Mouse (Mus musculus): Measurements from ENCODE around the gene Mylk3.
A peak's percentile ranks its signal among the peaks of the same experiment; 100 is the strongest.

Gene Mylk3

GRCm38 (mm10) chr8:85386205-85386604, at the start of gene Mylk3:
Gene Mylk3, minus strand, starts transcription at chr8:85386345.
- no peak for DNase-seq (ENCODE audit: low read depth)

- DNase-seq (ENCODE audit: low read depth), result no peak
Measured at GRCm38 (mm10) chr8:85435736-85436135, 49.6 kb upstream of the Mylk3 start.

- no peak for DNase-seq (ENCODE audit: low read depth)
Measured at GRCm38 (mm10) chr8:85434817-85435216, 48.7 kb upstream of the Mylk3 start.

GRCm38 (mm10) chr8:85433017-85433393, 46.9 kb upstream of the Mylk3 start:
- DNase-seq (ENCODE audit: low read depth), result no peak

- DNase-seq (ENCODE audit: low read depth), result peak; percentile 93
Measured at GRCm38 (mm10) chr8:85432168-85433016, 46.2 kb upstream of the Mylk3 start, which contains the start of gene 4921524J17Rik. Gene 4921524J17Rik, minus strand, starts transcription at chr8:85432833.

GRCm38 (mm10) chr8:85431281-85432167, 45.4 kb upstream of the Mylk3 start:
- DNase-seq (ENCODE audit: low read depth), result no peak

- no peak for DNase-seq (ENCODE audit: low read depth)
Measured at GRCm38 (mm10) chr8:85430801-85431200, 44.7 kb upstream of the Mylk3 start.

- no peak for DNase-seq (ENCODE audit: low read depth)
Measured at GRCm38 (mm10) chr8:85429219-85429618, 43.1 kb upstream of the Mylk3 start.

GRCm38 (mm10) chr8:85427026-85427425, 40.9 kb upstream of the Mylk3 start:
- DNase-seq (ENCODE audit: low read depth), result no peak

GRCm38 (mm10) chr8:85421329-85421728, 35.2 kb upstream of the Mylk3 start:
- no peak for DNase-seq (ENCODE audit: low read depth)

- no peak for DNase-seq (ENCODE audit: low read depth)
Measured at GRCm38 (mm10) chr8:85408526-85408925, 22.4 kb upstream of the Mylk3 start.

- DNase-seq (ENCODE audit: low read depth), result peak; percentile 58
Measured at GRCm38 (mm10) chr8:85408053-85408505, 21.9 kb upstream of the Mylk3 start.

- no peak for DNase-seq (ENCODE audit: low read depth)
Measured at GRCm38 (mm10) chr8:85405961-85406360, 19.8 kb upstream of the Mylk3 start.

GRCm38 (mm10) chr8:85405418-85405817, 19.3 kb upstream of the Mylk3 start:
- no peak for DNase-seq (ENCODE audit: low read depth)

- no peak for DNase-seq (ENCODE audit: low read depth)
Measured at GRCm38 (mm10) chr8:85398548-85398947, 12.4 kb upstream of the Mylk3 start.

GRCm38 (mm10) chr8:85397508-85397907, 11.4 kb upstream of the Mylk3 start:
- peak; percentile 44 for DNase-seq (ENCODE audit: low read depth)

GRCm38 (mm10) chr8:85396432-85397079, 10.4 kb upstream of the Mylk3 start:
- no peak for DNase-seq (ENCODE audit: low read depth)

GRCm38 (mm10) chr8:85395681-85396431, 9.7 kb upstream of the Mylk3 start:
- DNase-seq (ENCODE audit: low read depth), result no peak

- DNase-seq (ENCODE audit: low read depth), result no peak
Measured at GRCm38 (mm10) chr8:85395017-85395416, 8.9 kb upstream of the Mylk3 start.

- no peak for DNase-seq (ENCODE audit: low read depth)
Measured at GRCm38 (mm10) chr8:85393199-85393598, 7.1 kb upstream of the Mylk3 start.

GRCm38 (mm10) chr8:85391438-85391837, 5.3 kb upstream of the Mylk3 start:
- DNase-seq (ENCODE audit: low read depth), result no peak
